Mouse (Mus musculus) heart, postnatal 10 days (tissue): ENCODE data around the gene Galm. TPM values are rescaled to one million over a fixed set of nuclear protein-coding genes. Genes with fewer than 3 reads are reported as not detected.
A peak's percentile ranks its signal among the peaks of the same experiment; 100 is the strongest.
"Not testable (repeated sequence)": the region's sequence is repeated elsewhere in the genome, so short reads cannot be mapped to it uniquely, and the experiment has no call there.

Experiments used
- DNase-seq, 2 experiments: peaks; one replicate each; pipeline ENCODE4 v3.0.0; 2021
- intact Hi-C: fragments of 180-260 bp; cut with DNase I; formaldehyde crosslinking; loops from one replicate; pipeline ENCODE4 v1.15.1; 2025
- total RNA-seq, 2 experiments: library from RNA; stranded (reverse); gene quantifications; 2 replicates each; pipeline ENCODE4 v1.2.3; 2021

The Galm gene
- total RNA-seq, 2 experiments from 2014 or later, result 8.0 to 9.2 TPM

- no peak for DNase-seq
- intact Hi-C loops, result no loop called here
Measured at GRCm38 (mm10) chr17:80157489-80157888, 30.2 kb downstream of the Galm start.

GRCm38 (mm10) chr17:80160454-80160853, 33.2 kb downstream of the Galm start:
- intact Hi-C loops, result no loop called here
- DNase-seq, result peak; percentile 90 to 91

GRCm38 (mm10) chr17:80163991-80164390, 36.7 kb downstream of the Galm start:
- DNase-seq, result no peak
- intact Hi-C loops, result no loop called here

- DNase-seq, result peak; percentile 67 to 69
- intact Hi-C loops, result no loop called here
Measured at GRCm38 (mm10) chr17:80165741-80166140, 38.5 kb downstream of the Galm start.

GRCm38 (mm10) chr17:80166346-80166745, 39.1 kb downstream of the Galm start:
- intact Hi-C loops, result no loop called here
- DNase-seq, result no peak

GRCm38 (mm10) chr17:80167436-80167835, 40.2 kb downstream of the Galm start:
- no peak for DNase-seq
- intact Hi-C loops, result no loop called here

- peak; percentile 40 to 48 for DNase-seq
- intact Hi-C loops, result no loop called here
Measured at GRCm38 (mm10) chr17:80167851-80168251, 40.6 kb downstream of the Galm start.

- intact Hi-C loops, result no loop called here
- DNase-seq, result peak; percentile 64 to 69
Measured at GRCm38 (mm10) chr17:80168425-80169182, 41.3 kb downstream of the Galm start.

- intact Hi-C loops, result no loop called here
- DNase-seq, result no peak
Measured at GRCm38 (mm10) chr17:80169792-80170191, 42.5 kb downstream of the Galm start.

- intact Hi-C loops, result no loop called here
Measured at GRCm38 (mm10) chr17:80170951-80171350, 43.7 kb downstream of the Galm start.

GRCm38 (mm10) chr17:80171948-80172347, 44.7 kb downstream of the Galm start:
- intact Hi-C loops, result no loop called here
- DNase-seq, result no peak

More at GRCm38 (mm10) chr17:80170951-80171350, 43.7 kb downstream of the Galm start:
- DNase-seq, result no peak

- intact Hi-C loops, result no loop called here
- DNase-seq, result no peak
Measured at GRCm38 (mm10) chr17:80172761-80173160, 45.5 kb downstream of the Galm start.

- DNase-seq, result no peak
- intact Hi-C loops, result no loop called here
Measured at GRCm38 (mm10) chr17:80173708-80174107, 46.4 kb downstream of the Galm start.

GRCm38 (mm10) chr17:80174146-80174545, 46.9 kb downstream of the Galm start:
- no peak for DNase-seq
- intact Hi-C loops, result no loop called here

GRCm38 (mm10) chr17:80174699-80175385, 47.6 kb downstream of the Galm start:
- intact Hi-C loops, result no loop called here
- DNase-seq, result no peak

GRCm38 (mm10) chr17:80175386-80175739, 48.1 kb downstream of the Galm start:
- DNase-seq, result no peak

GRCm38 (mm10) chr17:80175966-80176365, 48.7 kb downstream of the Galm start:
- intact Hi-C loops, result no loop called here
- DNase-seq, result no peak

More at GRCm38 (mm10) chr17:80175386-80175739, 48.1 kb downstream of the Galm start:
- intact Hi-C loops, result no loop called here

GRCm38 (mm10) chr17:80178846-80179245, 51.6 kb downstream of the Galm start:
- intact Hi-C loops, DNase-seq: not testable (repeated sequence)

- intact Hi-C loops, result loop anchor here (1.0 to 2.0 kb wide), 3 partner anchors 132 to 317 kb away; no protein-coding TSS in a partner anchor
Measured at GRCm38 (mm10) chr17:80179959-80180358, 52.7 kb downstream of the Galm start.

GRCm38 (mm10) chr17:80180468-80180867, 53.2 kb downstream of the Galm start:
- intact Hi-C loops, result loop anchor here (1.0 to 2.0 kb wide), 3 partner anchors 132 to 318 kb away; no protein-coding TSS in a partner anchor
- DNase-seq, result no peak

More at GRCm38 (mm10) chr17:80179959-80180358, 52.7 kb downstream of the Galm start:
- peak; percentile 85 to 90 for DNase-seq

GRCm38 (mm10) chr17:80183615-80184014, 56.3 kb downstream of the Galm start:
- intact Hi-C loops, result no loop called here
- no peak for DNase-seq

GRCm38 (mm10) chr17:80193075-80193474, 65.8 kb downstream of the Galm start:
- peak in 1 of 2 experiments; percentile 33 for DNase-seq
- intact Hi-C loops, result loop anchor here (5.0 to 10.0 kb wide), 2 partner anchors 326 to 528 kb away; no protein-coding TSS in a partner anchor
